ENCODE assay signal across 9 mouse cellular contexts in genomic region chr13:55328641-55329040, GRCm38 (mm10). TPM values are rescaled to one million over a fixed set of nuclear protein-coding genes. Genes with fewer than 3 reads are reported as not detected.
A peak's percentile ranks its signal among the peaks of the same experiment; 100 is the strongest.
DNase-seq lines count a peak whose midpoint lies in the region; ATAC-seq lines count a peak whose summit lies in the region.
"Had no signal": no experiment of that assay in that cellular context is flagged by ENCODE, and none has a peak within 500 bp of the region (broad histone marks: within the 10 kb centered on the region; RNA-seq: fewer than 3 reads in every experiment).

No protein-coding gene starts in this region.

- H3K27ac ChIP-seq in heart, embryonic 16.5 days (ENCODE audit: low read length), result no peak overlapping the region
- no peak overlapping the region for H3K27ac ChIP-seq in embryonic facial prominence, embryonic 12.5 days
- H3K27ac ChIP-seq in midbrain, embryonic 15.5 days, result no peak overlapping the region

- H3K4me1 ChIP-seq in heart, embryonic 16.5 days (ENCODE audit: control insufficient read depth, insufficient read depth, low read length), result peaks cover 33% of the 10 kb centered on the region
- peaks cover 32% of the 10 kb centered on the region for H3K4me1 ChIP-seq in embryonic facial prominence, embryonic 12.5 days
- peaks cover 37% of the 10 kb centered on the region for H3K4me1 ChIP-seq in midbrain, embryonic 15.5 days

- no peak for ATAC-seq in heart, embryonic 16.5 days (replicated peaks; ENCODE audit: extremely low read depth, insufficient read depth, low FRiP score)
- ATAC-seq in embryonic facial prominence, embryonic 12.5 days (ENCODE audit: insufficient number of reproducible peaks, insufficient read depth, low FRiP score, low TSS enrichment), result no peak
- ATAC-seq in midbrain, embryonic 15.5 days (replicated peaks), result no peak
- ATAC-seq in monocyte, adult 5-6 weeks (replicated peaks; ENCODE audit: insufficient number of reproducible peaks, low FRiP score, low TSS enrichment, poor library complexity, severe bottlenecking), result no peak

- H3K27me3 ChIP-seq in heart, embryonic 16.5 days (ENCODE audit: control insufficient read depth, insufficient read depth, low read length), result no peaks in the 10 kb centered on the region
- no peaks in the 10 kb centered on the region for H3K27me3 ChIP-seq in embryonic facial prominence, embryonic 12.5 days
- H3K27me3 ChIP-seq in midbrain, embryonic 15.5 days (replicated peaks), result no peaks in the 10 kb centered on the region

- 79% methylated on average over 4 of the region's 4 CpGs for WGBS in heart, embryonic 16.5 days
- 80% methylated on average over 4 of the region's 4 CpGs for WGBS in embryonic facial prominence, embryonic 12.5 days
- WGBS in midbrain, embryonic 15.5 days, result 84% methylated on average over 4 of the region's 4 CpGs

- intact Hi-C loops in heart, postnatal 36 days (cut with DNase I), result loop anchor here (10.0 kb wide), 1 partner anchor 224 kb away; the partner anchor contains the start of genes Uimc1 and Zfp346

- H3K4me2 ChIP-seq in heart, embryonic 16.5 days (ENCODE audit: low read depth, low read length), result peak overlapping the region; percentile 66
- peak overlapping the region; percentile 87 for H3K4me2 ChIP-seq in embryonic facial prominence, embryonic 12.5 days (replicated peaks)
- H3K4me2 ChIP-seq in midbrain, embryonic 15.5 days, result peak overlapping the region; percentile 98

- H3K9me3 ChIP-seq in heart, embryonic 16.5 days (replicated peaks; ENCODE audit: control insufficient read depth, low read length), result no peaks in the 10 kb centered on the region
- no peaks in the 10 kb centered on the region for H3K9me3 ChIP-seq in embryonic facial prominence, embryonic 12.5 days
- no peaks in the 10 kb centered on the region for H3K9me3 ChIP-seq in midbrain, embryonic 15.5 days

- peak overlapping the region; percentile 74 for H3K9ac ChIP-seq in heart, embryonic 16.5 days (ENCODE audit: low read length)
- peak overlapping the region; percentile 74 for H3K9ac ChIP-seq in embryonic facial prominence, embryonic 12.5 days
- peak overlapping the region; percentile 51; the same call in 1 of the 2 replicates for H3K9ac ChIP-seq in midbrain, embryonic 15.5 days

- DNase-seq in heart, postnatal 36 days, result no peak
- DNase-seq in induced T-regulatory cell, adult 2 months (ENCODE audit: low read depth), result peak; percentile 40
- DNase-seq in frontal cortex, postnatal 25 days (ENCODE audit: low spot score in 2 of 2), result no peak
- DNase-seq in spleen, adult 18-20 months, result no peak
- DNase-seq: thymus, postnatal 4 days had no signal

- peaks cover 24% of the 10 kb centered on the region for H3K36me3 ChIP-seq in heart, embryonic 16.5 days (ENCODE audit: control insufficient read depth, insufficient read depth)
- H3K36me3 ChIP-seq in embryonic facial prominence, embryonic 12.5 days, result peaks cover 25% of the 10 kb centered on the region
- peaks cover 17% of the 10 kb centered on the region for H3K36me3 ChIP-seq in midbrain, embryonic 15.5 days (replicated peaks)

- peak overlapping the region; percentile 78 for H3K4me3 ChIP-seq in heart, embryonic 16.5 days (ENCODE audit: low read length)
- peak overlapping the region; percentile 65 for H3K4me3 ChIP-seq in embryonic facial prominence, embryonic 12.5 days
- H3K4me3 ChIP-seq in midbrain, embryonic 15.5 days, result peak overlapping the region; percentile 65

RNA-seq across cellular contexts. Expression of gene Mxd3, which starts 1.0 kb away (rescaled TPM):
- 29.2 and 29.4 TPM in 2 replicates for polyA plus RNA-seq in heart, embryonic 16.5 days (2015; fragmentation: Nextera tagmentation; extraction: Ambion mirVana)
- under 1 TPM; 0.33 to 0.53 TPM for total RNA-seq in heart, postnatal 36 days (2021)
- 32.2 and 37.6 TPM in 2 replicates for polyA plus RNA-seq in embryonic facial prominence, embryonic 12.5 days (2016; fragmentation: Nextera tagmentation; extraction: Ambion mirVana)
- 7.6 and 11.8 TPM in 2 replicates for polyA plus RNA-seq in midbrain, embryonic 15.5 days (2015; fragmentation: Nextera tagmentation; extraction: Ambion mirVana)
- 1.3 to 2.0 TPM (median 1.4 TPM) in 3 replicates for total RNA-seq in monocyte, adult 5-6 weeks (2017)

RNA-seq across cellular contexts. Expression of gene Rab24, which starts 6.9 kb away (rescaled TPM):
- polyA plus RNA-seq in heart, embryonic 16.5 days (2015; fragmentation: Nextera tagmentation; extraction: Ambion mirVana), result 67.4 and 74.8 TPM in 2 replicates
- 10 to 100 TPM; 39.2 to 40.5 TPM for total RNA-seq in heart, postnatal 36 days (2021)
- polyA plus RNA-seq in embryonic facial prominence, embryonic 12.5 days (2016; fragmentation: Nextera tagmentation; extraction: Ambion mirVana), result 108 and 118 TPM in 2 replicates
- polyA plus RNA-seq in midbrain, embryonic 15.5 days (2015; fragmentation: Nextera tagmentation; extraction: Ambion mirVana), result 104 and 105 TPM in 2 replicates
- total RNA-seq in monocyte, adult 5-6 weeks (2017), result 23.6 to 34.8 TPM (median 29.4 TPM) in 3 replicates

RNA-seq across cellular contexts. Expression of gene Prelid1, which starts 8.3 kb away (rescaled TPM):
- 339 and 346 TPM in 2 replicates for polyA plus RNA-seq in heart, embryonic 16.5 days (2015; fragmentation: Nextera tagmentation; extraction: Ambion mirVana)
- total RNA-seq in heart, postnatal 36 days (2021), result 10 to 100 TPM; 46.7 to 52.5 TPM
- polyA plus RNA-seq in embryonic facial prominence, embryonic 12.5 days (2016; fragmentation: Nextera tagmentation; extraction: Ambion mirVana), result 368 and 376 TPM in 2 replicates
- 331 and 355 TPM in 2 replicates for polyA plus RNA-seq in midbrain, embryonic 15.5 days (2015; fragmentation: Nextera tagmentation; extraction: Ambion mirVana)
- total RNA-seq in monocyte, adult 5-6 weeks (2017), result 47.7 to 91.3 TPM (median 68.5 TPM) in 3 replicates

RNA-seq across cellular contexts. Expression of gene Lman2, which starts 33.9 kb away (rescaled TPM):
- polyA plus RNA-seq in heart, embryonic 16.5 days (2015; fragmentation: Nextera tagmentation; extraction: Ambion mirVana), result 84.2 and 84.5 TPM in 2 replicates
- 10 to 100 TPM; 47.7 to 48.1 TPM for total RNA-seq in heart, postnatal 36 days (2021)
- polyA plus RNA-seq in embryonic facial prominence, embryonic 12.5 days (2016; fragmentation: Nextera tagmentation; extraction: Ambion mirVana), result 98.3 and 100 TPM in 2 replicates
- 57.1 and 57.5 TPM in 2 replicates for polyA plus RNA-seq in midbrain, embryonic 15.5 days (2015; fragmentation: Nextera tagmentation; extraction: Ambion mirVana)
- 85.3 to 97.5 TPM (median 91.3 TPM) in 3 replicates for total RNA-seq in monocyte, adult 5-6 weeks (2017)

RNA-seq across cellular contexts. Expression of gene Rgs14, which starts 40.9 kb away (rescaled TPM):
- 1.4 and 2.4 TPM in 2 replicates for polyA plus RNA-seq in heart, embryonic 16.5 days (2015; fragmentation: Nextera tagmentation; extraction: Ambion mirVana)
- 1 to 10 TPM in 1 of 2 experiments, under 1 TPM in 1; 0.47 to 1.0 TPM for total RNA-seq in heart, postnatal 36 days (2021)
- 0.61 and 1.2 TPM in 2 replicates for polyA plus RNA-seq in embryonic facial prominence, embryonic 12.5 days (2016; fragmentation: Nextera tagmentation; extraction: Ambion mirVana)
- polyA plus RNA-seq in midbrain, embryonic 15.5 days (2015; fragmentation: Nextera tagmentation; extraction: Ambion mirVana), result 0.34 and 0.52 TPM in 2 replicates
- 21.8 to 43.9 TPM (median 40.8 TPM) in 3 replicates for total RNA-seq in monocyte, adult 5-6 weeks (2017)
